Mouse (Mus musculus) spleen, postnatal 14 days (tissue): ENCODE results near the gene Rcor3.

Experiments used
- DNase-seq, 2 experiments: peaks; one replicate each; pipeline ENCODE4 v3.0.0; 2021 to 2022; ENCODE audit warnings: low spot score in 2 of 2

The Rcor3 gene

GRCm38 (mm10) chr1:192094451-192095170 lies 43.3 kb downstream of the Rcor3 start:
- peak; percentile 35 to 64 for DNase-seq

GRCm38 (mm10) chr1:192092879-192093660 lies 44.8 kb downstream of the Rcor3 start:
- DNase-seq: peak; percentile 71 to 79

GRCm38 (mm10) chr1:192091806-192092772 lies 45.8 kb downstream of the Rcor3 start, which contains the start of gene Traf5:
Gene Traf5, minus strand, starts transcription at chr1:192092559.
- DNase-seq: peak; percentile 99

- DNase-seq: no peak
Measured at GRCm38 (mm10) chr1:192090689-192091567, 46.9 kb downstream of the Rcor3 start.

GRCm38 (mm10) chr1:192090281-192090680 lies 47.6 kb downstream of the Rcor3 start:
- no peak for DNase-seq

GRCm38 (mm10) chr1:192089208-192090166 lies 48.4 kb downstream of the Rcor3 start:
- DNase-seq: no peak

- DNase-seq: no peak
Measured at GRCm38 (mm10) chr1:192088011-192088410, 49.9 kb downstream of the Rcor3 start.

GRCm38 (mm10) chr1:192087098-192087497 lies 50.8 kb downstream of the Rcor3 start:
- no peak for DNase-seq

- no peak for DNase-seq
Measured at GRCm38 (mm10) chr1:192086279-192087037, 51.4 kb downstream of the Rcor3 start.

- DNase-seq: no peak
Measured at GRCm38 (mm10) chr1:192085218-192085617, 52.6 kb downstream of the Rcor3 start.

GRCm38 (mm10) chr1:192082646-192083045 lies 55.2 kb downstream of the Rcor3 start:
- DNase-seq: no peak

GRCm38 (mm10) chr1:192081129-192081528 lies 56.7 kb downstream of the Rcor3 start:
- no peak for DNase-seq

GRCm38 (mm10) chr1:192079121-192079520 lies 58.7 kb downstream of the Rcor3 start:
- no peak for DNase-seq

GRCm38 (mm10) chr1:192078406-192078805 lies 59.5 kb downstream of the Rcor3 start:
- peak; percentile 34 to 39 for DNase-seq

- no peak for DNase-seq
Measured at GRCm38 (mm10) chr1:192076796-192077535, 60.9 kb downstream of the Rcor3 start.

GRCm38 (mm10) chr1:192076101-192076500 lies 61.8 kb downstream of the Rcor3 start:
- DNase-seq: no peak

GRCm38 (mm10) chr1:192074824-192075223 lies 63.0 kb downstream of the Rcor3 start:
- DNase-seq: no peak

GRCm38 (mm10) chr1:192072426-192072825 lies 65.4 kb downstream of the Rcor3 start:
- DNase-seq: no peak
